Mouse (Mus musculus) cortical plate, adult 2 months (tissue): Measurements from ENCODE around the gene Stx5a.

ENCODE experiments used
- CTCF ChIP-seq: fragments of 200-500 bp; IDR thresholded peaks from 2 replicates; pipeline ENCODE4 v1.5.1; 2011; ENCODE audit warnings: mild to moderate bottlenecking, control low read depth, low read length; ENCODE audit not compliant: insufficient read depth; ENCODE audit errors: extremely low read depth
- POLR2A ChIP-seq: fragments of 200-500 bp; IDR thresholded peaks from 2 replicates; pipeline ENCODE4 v1.6.1; 2011; ENCODE audit warnings: mild to moderate bottlenecking, low read length, control low read depth; ENCODE audit not compliant: insufficient read depth; ENCODE audit errors: extremely low read depth

GRCm38 (mm10) chr19:8739646-8740045 lies 1.6 kb upstream of the Stx5a start:
- TF ChIP-seq CTCF (no peak), POLR2A (no peak)
